ENCODE assay signal across 23 mouse cellular contexts in the genomic region with DNA sequence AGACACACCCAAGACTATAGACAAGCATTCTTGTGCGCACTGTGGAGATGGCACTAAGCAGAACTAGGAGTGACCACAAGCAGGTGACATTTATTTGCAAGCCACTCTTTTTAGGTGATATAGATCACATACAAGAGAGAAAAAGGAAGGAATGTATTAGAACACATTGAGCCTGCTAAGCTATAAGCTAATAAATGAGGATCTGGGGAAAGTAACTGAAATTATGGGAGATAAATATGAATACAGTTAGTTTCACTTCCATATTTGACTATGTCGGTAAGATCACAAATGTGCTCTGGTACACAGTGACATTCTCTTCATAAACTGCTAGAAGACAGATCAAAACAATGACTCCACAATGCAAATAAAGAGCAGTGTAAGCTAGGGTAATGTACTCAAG.
"Had no signal": no experiment of that assay in that cellular context is flagged by ENCODE, and none has a peak within 500 bp of the region (broad histone marks: within the 10 kb centered on the region; RNA-seq: fewer than 3 reads in every experiment).

No protein-coding gene starts in this region.

- H3K9me3 ChIP-seq: heart, embryonic 13.5 days; heart, embryonic 15.5 days; intestine, embryonic 15.5 days; kidney, embryonic 15.5 days; limb, embryonic 13.5 days; limb, embryonic 15.5 days; liver, embryonic 12.5 days had no signal

- H3K4me2 ChIP-seq: heart, embryonic 11.5 days; heart, embryonic 13.5 days; heart, embryonic 15.5 days; hindbrain, embryonic 14.5 days; intestine, embryonic 15.5 days; kidney, embryonic 15.5 days; limb, embryonic 13.5 days; limb, embryonic 15.5 days; liver, embryonic 12.5 days had no signal

- H3K36me3 ChIP-seq: intestine, embryonic 15.5 days; kidney, embryonic 15.5 days; limb, embryonic 15.5 days; liver, embryonic 12.5 days had no signal

- DNase-seq: gastrocnemius, postnatal 14 days; gastrocnemius, postnatal 36 days; heart, adult 2 months; heart, postnatal 14 days; heart, postnatal 36 days; kidney, adult 18-20 months; kidney, adult 9 months; kidney, postnatal 14 days; kidney, postnatal 36 days; left cerebral cortex, postnatal 4 days had no signal

- ATAC-seq: hindbrain, embryonic 16.5 days; intestine, embryonic 15.5 days; intestine, postnatal 0 days; liver, embryonic 12.5 days had no signal

- H3K4me1 ChIP-seq: heart, embryonic 13.5 days; heart, embryonic 15.5 days; intestine, embryonic 15.5 days; kidney, embryonic 15.5 days; limb, embryonic 13.5 days; limb, embryonic 15.5 days; liver, embryonic 12.5 days had no signal

- H3K9ac ChIP-seq: heart, embryonic 13.5 days; heart, embryonic 15.5 days; hindbrain, embryonic 14.5 days; intestine, embryonic 15.5 days; kidney, embryonic 15.5 days; limb, embryonic 13.5 days; limb, embryonic 15.5 days; liver, embryonic 12.5 days; liver, embryonic 14.5 days had no signal

- H3K27ac ChIP-seq: heart, adult 2 months; heart, embryonic 13.5 days; heart, embryonic 15.5 days; hindbrain, embryonic 14.5 days; intestine, embryonic 15.5 days; kidney, embryonic 15.5 days; kidney, postnatal 0 days; limb, embryonic 13.5 days; limb, embryonic 15.5 days; liver, embryonic 12.5 days; liver, embryonic 14.5 days had no signal

- H3K4me3 ChIP-seq: heart, adult 2 months; heart, embryonic 13.5 days; heart, embryonic 15.5 days; intestine, embryonic 15.5 days; kidney, embryonic 15.5 days; limb, embryonic 13.5 days; limb, embryonic 15.5 days; liver, embryonic 12.5 days had no signal

- H3K27me3 ChIP-seq: heart, embryonic 13.5 days; heart, embryonic 15.5 days; intestine, embryonic 15.5 days; kidney, embryonic 15.5 days; limb, embryonic 13.5 days; limb, embryonic 15.5 days; liver, embryonic 12.5 days had no signal
